Comparison of ENCODE assay signal across 16 mouse cellular contexts in the genomic region with DNA sequence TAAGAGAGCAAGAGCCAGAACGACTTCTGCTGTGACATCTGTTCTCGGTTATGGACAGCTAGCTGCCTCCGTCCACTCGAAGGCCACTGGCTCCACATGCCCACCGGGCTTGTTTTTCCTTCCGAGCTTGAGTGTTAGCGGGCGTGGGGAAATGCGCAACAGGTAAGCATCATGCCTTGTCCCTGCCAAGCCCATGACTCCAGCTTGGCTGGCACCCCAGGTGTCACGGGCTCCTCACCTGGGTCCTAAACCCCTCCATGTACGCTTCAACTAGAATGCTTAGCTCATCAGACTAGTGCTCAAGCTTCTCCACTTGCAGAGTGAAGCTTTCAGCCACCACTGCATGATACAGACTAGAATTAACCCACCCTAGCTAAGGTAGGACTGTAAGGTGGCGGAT. TPM values are rescaled to one million over a fixed set of nuclear protein-coding genes. Genes with fewer than 3 reads are reported as not detected.
DNase-seq lines count a peak whose midpoint lies in the region; ATAC-seq lines count a peak whose summit lies in the region.
"Had no signal": no experiment of that assay in that cellular context is flagged by ENCODE, and none has a peak within 500 bp of the region (broad histone marks: within the 10 kb centered on the region; RNA-seq: fewer than 3 reads in every experiment).

No protein-coding gene starts in this region.

- no peak overlapping the region for H3K27ac ChIP-seq in limb, embryonic 11.5 days (replicated peaks; ENCODE audit: low read depth, low read length)
- H3K27ac ChIP-seq in limb, embryonic 10.5 days = no peak overlapping the region
- no peak overlapping the region for H3K27ac ChIP-seq in intestine, embryonic 16.5 days (ENCODE audit: low read length)
- H3K27ac ChIP-seq in forebrain, embryonic 14.5 days (ENCODE audit: low read depth, low read length) = no peak overlapping the region
- H3K27ac ChIP-seq: embryonic facial prominence, embryonic 12.5 days; forebrain, embryonic 13.5 days; heart, embryonic 15.5 days; hindbrain, embryonic 12.5 days; midbrain, embryonic 12.5 days had no signal

- H3K9ac ChIP-seq in limb, embryonic 11.5 days (ENCODE audit: low read length) = no peak overlapping the region
- no peak overlapping the region for H3K9ac ChIP-seq in intestine, embryonic 16.5 days (ENCODE audit: low read depth, low read length)
- H3K9ac ChIP-seq in forebrain, embryonic 14.5 days (ENCODE audit: low read length) = no peak overlapping the region
- H3K9ac ChIP-seq: embryonic facial prominence, embryonic 12.5 days; forebrain, embryonic 13.5 days; heart, embryonic 15.5 days; hindbrain, embryonic 12.5 days; liver, postnatal 0 days; midbrain, embryonic 12.5 days had no signal

- no peaks in the 10 kb centered on the region; the same call in 1 of the 2 replicates for H3K36me3 ChIP-seq in limb, embryonic 11.5 days (ENCODE audit: control insufficient read depth, insufficient read depth, low read length)
- H3K36me3 ChIP-seq in limb, embryonic 10.5 days = peaks cover 55% of the 10 kb centered on the region
- no peaks in the 10 kb centered on the region for H3K36me3 ChIP-seq in intestine, embryonic 16.5 days (ENCODE audit: control insufficient read depth, insufficient read depth, low read length)
- H3K36me3 ChIP-seq in forebrain, embryonic 14.5 days (ENCODE audit: control insufficient read depth, insufficient read depth, low read length) = peaks cover 48% of the 10 kb centered on the region

- DNase-seq in limb, embryonic 11.5 days (ENCODE audit: low spot score) = peak; percentile 28
- DNase-seq in limb, embryonic 10.5 days (ENCODE audit: low spot score) = no peak
- DNase-seq in cerebellum, adult 9-10 months = peak; percentile 71
- peak; percentile 34 for DNase-seq in kidney, postnatal 10 days
- peak; percentile 51 for DNase-seq in lung, postnatal 25 days (ENCODE audit: low spot score)
- no peak for DNase-seq in forebrain, embryonic 14.5 days (ENCODE audit: low spot score)
- no peak for DNase-seq in right cerebral cortex, postnatal 4 days
- DNase-seq: gastrocnemius, postnatal 36 days; liver, postnatal 0 days had no signal

- H3K4me1 ChIP-seq in limb, embryonic 11.5 days (ENCODE audit: control insufficient read depth, insufficient read depth, low read length) = no peaks in the 10 kb centered on the region
- H3K4me1 ChIP-seq in limb, embryonic 10.5 days = peaks cover 11% of the 10 kb centered on the region
- peaks cover under 1% of the 10 kb centered on the region; the same call in 1 of the 2 replicates for H3K4me1 ChIP-seq in intestine, embryonic 16.5 days (ENCODE audit: control insufficient read depth, insufficient read depth, low read length)
- H3K4me1 ChIP-seq in forebrain, embryonic 14.5 days (ENCODE audit: control insufficient read depth, insufficient read depth, low read length) = no peaks in the 10 kb centered on the region; the same call in 1 of the 2 replicates
- H3K4me1 ChIP-seq: embryonic facial prominence, embryonic 12.5 days; midbrain, embryonic 12.5 days had no signal

- H3K9me3 ChIP-seq in limb, embryonic 11.5 days (ENCODE audit: control insufficient read depth, low read length) = no peaks in the 10 kb centered on the region
- H3K9me3 ChIP-seq in limb, embryonic 10.5 days (replicated peaks) = no peaks in the 10 kb centered on the region
- no peaks in the 10 kb centered on the region for H3K9me3 ChIP-seq in intestine, embryonic 16.5 days (ENCODE audit: control insufficient read depth, low read length)
- H3K9me3 ChIP-seq in forebrain, embryonic 14.5 days (replicated peaks; ENCODE audit: control insufficient read depth, low read length) = no peaks in the 10 kb centered on the region
- H3K9me3 ChIP-seq: embryonic facial prominence, embryonic 12.5 days; forebrain, embryonic 13.5 days; heart, embryonic 15.5 days; hindbrain, embryonic 12.5 days; midbrain, embryonic 12.5 days had no signal

- 39% methylated on average over 12 of the region's 12 CpGs for WGBS in limb, embryonic 11.5 days
- 52% methylated on average over 12 of the region's 12 CpGs for WGBS in limb, embryonic 10.5 days
- WGBS in intestine, embryonic 16.5 days = 76% methylated on average over 12 of the region's 12 CpGs
- 75% methylated on average over 12 of the region's 12 CpGs for WGBS in forebrain, embryonic 14.5 days

- no peak for ATAC-seq in limb, embryonic 11.5 days (ENCODE audit: insufficient number of reproducible peaks, low FRiP score, low TSS enrichment, low read depth)
- no peak for ATAC-seq in intestine, embryonic 16.5 days
- ATAC-seq in forebrain, embryonic 14.5 days = no peak
- ATAC-seq: forebrain, embryonic 13.5 days; liver, postnatal 0 days; Patski had no signal

- H3K27me3 ChIP-seq in limb, embryonic 11.5 days (ENCODE audit: control insufficient read depth, insufficient read depth, low read length) = no peaks in the 10 kb centered on the region
- no peaks in the 10 kb centered on the region for H3K27me3 ChIP-seq in limb, embryonic 10.5 days (ENCODE audit: low read depth, poor library complexity, severe bottlenecking)
- no peaks in the 10 kb centered on the region for H3K27me3 ChIP-seq in intestine, embryonic 16.5 days (replicated peaks; ENCODE audit: control insufficient read depth, insufficient read depth, low read length)
- no peaks in the 10 kb centered on the region for H3K27me3 ChIP-seq in forebrain, embryonic 14.5 days (replicated peaks; ENCODE audit: control insufficient read depth, insufficient read depth, low read length)
- H3K27me3 ChIP-seq: embryonic facial prominence, embryonic 12.5 days; forebrain, embryonic 13.5 days; heart, embryonic 15.5 days; hindbrain, embryonic 12.5 days; midbrain, embryonic 12.5 days; Patski had no signal

- no peak overlapping the region for H3K4me2 ChIP-seq in limb, embryonic 11.5 days (ENCODE audit: low read depth, severe bottlenecking)
- H3K4me2 ChIP-seq in intestine, embryonic 16.5 days (ENCODE audit: low read depth, low read length) = no peak overlapping the region
- H3K4me2 ChIP-seq in forebrain, embryonic 14.5 days (ENCODE audit: low read length) = no peak overlapping the region
- H3K4me2 ChIP-seq: embryonic facial prominence, embryonic 12.5 days; forebrain, embryonic 13.5 days; heart, embryonic 15.5 days; hindbrain, embryonic 12.5 days; midbrain, embryonic 12.5 days had no signal

- no peak overlapping the region for H3K4me3 ChIP-seq in limb, embryonic 11.5 days (ENCODE audit: low read depth, low read length)
- H3K4me3 ChIP-seq in limb, embryonic 10.5 days = no peak overlapping the region
- no peak overlapping the region for H3K4me3 ChIP-seq in intestine, embryonic 16.5 days (ENCODE audit: low read length)
- H3K4me3 ChIP-seq in forebrain, embryonic 14.5 days (ENCODE audit: low read depth, low read length) = no peak overlapping the region
- H3K4me3 ChIP-seq: embryonic facial prominence, embryonic 12.5 days; forebrain, embryonic 13.5 days; heart, embryonic 15.5 days; hindbrain, embryonic 12.5 days; midbrain, embryonic 12.5 days had no signal

RNA-seq across cellular contexts. Expression of a gene that starts 14.4 kb away (rescaled TPM):
- 128 and 133 TPM in 2 replicates for polyA plus RNA-seq in limb, embryonic 11.5 days (2014; fragmentation: Nextera tagmentation; extraction: Ambion mirVana)
- 164 and 173 TPM in 2 replicates for polyA plus RNA-seq in limb, embryonic 10.5 days (2016; fragmentation: Nextera tagmentation; extraction: Ambion mirVana)
- polyA plus RNA-seq in intestine, embryonic 16.5 days (2015; fragmentation: Nextera tagmentation; extraction: Ambion mirVana) = 53.9 and 64.5 TPM in 2 replicates
- polyA plus RNA-seq in forebrain, embryonic 14.5 days (2014; fragmentation: Nextera tagmentation; extraction: Ambion mirVana) = 159 and 164 TPM in 2 replicates

RNA-seq across cellular contexts. Expression of a gene that starts 14.5 kb away (rescaled TPM):
- polyA plus RNA-seq in limb, embryonic 11.5 days (2014; fragmentation: Nextera tagmentation; extraction: Ambion mirVana) = 15.2 and 15.6 TPM in 2 replicates
- 19.0 and 21.7 TPM in 2 replicates for polyA plus RNA-seq in limb, embryonic 10.5 days (2016; fragmentation: Nextera tagmentation; extraction: Ambion mirVana)
- polyA plus RNA-seq in intestine, embryonic 16.5 days (2015; fragmentation: Nextera tagmentation; extraction: Ambion mirVana) = 16.7 and 18.1 TPM in 2 replicates
- polyA plus RNA-seq in forebrain, embryonic 14.5 days (2014; fragmentation: Nextera tagmentation; extraction: Ambion mirVana) = 6.8 and 8.0 TPM in 2 replicates

RNA-seq across cellular contexts. Expression of a gene that starts 40.3 kb away (rescaled TPM):
- polyA plus RNA-seq in limb, embryonic 11.5 days (2014; fragmentation: Nextera tagmentation; extraction: Ambion mirVana) = 40.4 and 40.8 TPM in 2 replicates
- 49.8 and 52.3 TPM in 2 replicates for polyA plus RNA-seq in limb, embryonic 10.5 days (2016; fragmentation: Nextera tagmentation; extraction: Ambion mirVana)
- 39.3 and 40.0 TPM in 2 replicates for polyA plus RNA-seq in intestine, embryonic 16.5 days (2015; fragmentation: Nextera tagmentation; extraction: Ambion mirVana)
- 23.6 and 25.5 TPM in 2 replicates for polyA plus RNA-seq in forebrain, embryonic 14.5 days (2014; fragmentation: Nextera tagmentation; extraction: Ambion mirVana)

RNA-seq across cellular contexts. Expression of a gene that starts 57.1 kb away (rescaled TPM):
- 16.7 and 18.0 TPM in 2 replicates for polyA plus RNA-seq in limb, embryonic 11.5 days (2014; fragmentation: Nextera tagmentation; extraction: Ambion mirVana)
- polyA plus RNA-seq in limb, embryonic 10.5 days (2016; fragmentation: Nextera tagmentation; extraction: Ambion mirVana) = 13.0 and 15.2 TPM in 2 replicates
- polyA plus RNA-seq in intestine, embryonic 16.5 days (2015; fragmentation: Nextera tagmentation; extraction: Ambion mirVana) = 10.1 and 13.7 TPM in 2 replicates
- 23.0 and 24.8 TPM in 2 replicates for polyA plus RNA-seq in forebrain, embryonic 14.5 days (2014; fragmentation: Nextera tagmentation; extraction: Ambion mirVana)

Comparison
In these comparisons a context has a peak if more than half of its experiments do, and no peak if none do; other contexts are left out.
1. DNase-seq: peak in limb, embryonic 11.5 days (single experiment), cerebellum, adult 9-10 months (single experiment), kidney, postnatal 10 days (single experiment) and lung, postnatal 25 days (single experiment); none in limb, embryonic 10.5 days (single experiment), forebrain, embryonic 14.5 days (single experiment) and right cerebral cortex, postnatal 4 days (single experiment).